Mouse (Mus musculus) adrenal gland (tissue): ENCODE results near the gene Olfr463.

ENCODE experiments used
- intact Hi-C: fragments of 180-260 bp; cut with DNase I; formaldehyde crosslinking; loops from one replicate; pipeline ENCODE4 v1.15.1; 2025

Olfr463 gene

GRCm38 (mm10) chr11:87847884-87848283 is 49.3 kb downstream of the Olfr463 start:
- intact Hi-C loops = no loop called here

- intact Hi-C loops = no loop called here
Observed at GRCm38 (mm10) chr11:87846968-87847600, 50.1 kb downstream of the Olfr463 start.
